Mouse (Mus musculus): ENCODE data around the gene Gm49661. TPM values are rescaled to one million over a fixed set of nuclear protein-coding genes. Genes with fewer than 3 reads are reported as not detected.

The Gm49661 gene
- polyA plus RNA-seq, 1 experiment, result 477 TPM

DNA sequence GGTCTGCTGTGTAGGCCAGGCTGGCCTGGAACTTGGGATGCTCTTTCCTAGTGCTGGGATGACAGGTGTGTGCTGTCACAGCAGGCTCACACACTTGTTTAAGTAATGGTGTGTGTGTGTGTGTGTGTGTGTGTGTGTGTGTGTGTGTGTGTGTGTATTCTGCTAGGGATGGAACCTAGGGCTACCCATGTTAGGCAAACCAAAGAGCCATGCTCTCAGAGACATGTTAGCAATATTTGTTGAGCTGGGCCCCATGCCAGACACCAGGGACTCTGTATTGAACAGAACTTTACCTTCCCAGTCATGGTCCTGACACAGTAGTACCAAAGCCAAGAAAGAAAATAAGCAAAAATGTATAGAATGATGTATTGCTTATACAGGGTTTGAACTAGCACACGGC, 41.7 kb downstream of the Gm49661 start:
- Histone ChIP-seq H3K27me3 (ENCODE audit: control insufficient read depth, insufficient read depth, low read length) (no peaks in the 10 kb centered on the region), H3K27ac (ENCODE audit: control insufficient read depth, insufficient read depth, low read depth, low read length) (no peak overlapping the region), H3K36me3 (ENCODE audit: control insufficient read depth, insufficient read depth, low read length) (no peaks in the 10 kb centered on the region), H3K4me1 (ENCODE audit: control insufficient read depth, insufficient read depth, low read length) (peaks cover 7% of the 10 kb centered on the region), H3K4me3 (ENCODE audit: control insufficient read depth, low read depth, low read length) (no peak overlapping the region)
- TF ChIP-seq POLR2A (IDR thresholded peaks at IDR 0.05; ENCODE audit: control insufficient read depth, low read depth, low read length) (no peak), CTCF (IDR thresholded peaks at IDR 0.05; ENCODE audit: control insufficient read depth, insufficient read depth, insufficient replicate concordance, low read depth, low read length) (no peak)

GRCm38 (mm10) chr8:84925557-84925956, 43.7 kb downstream of the Gm49661 start:
- H3K27me3 ChIP-seq (ENCODE audit: control insufficient read depth, insufficient read depth, low read length), result no peaks in the 10 kb centered on the region
- TF ChIP-seq POLR2A (IDR thresholded peaks at IDR 0.05; ENCODE audit: control insufficient read depth, low read depth, low read length), result no peak
- TF ChIP-seq CTCF (IDR thresholded peaks at IDR 0.05; ENCODE audit: control insufficient read depth, insufficient read depth, insufficient replicate concordance, low read depth, low read length), result no peak

DNA sequence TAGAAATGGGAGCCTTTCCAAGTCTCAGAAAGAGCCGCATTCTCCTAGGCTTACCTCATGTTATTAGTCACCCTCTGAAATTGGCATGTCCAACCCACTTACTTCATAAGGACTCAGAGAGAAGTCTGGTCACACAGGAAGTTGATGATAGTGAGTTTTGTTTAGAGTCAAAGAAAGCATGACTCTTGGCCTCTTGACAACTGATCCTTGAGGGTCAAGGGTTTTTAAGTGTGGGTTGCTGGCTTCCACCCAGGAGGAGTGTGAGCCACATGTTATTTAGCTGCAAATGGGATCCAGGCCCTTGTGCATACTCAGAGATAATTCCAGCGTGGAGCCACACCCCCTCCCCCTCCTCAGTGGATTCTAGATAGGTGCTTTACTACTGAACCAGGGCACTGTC, 47.6 kb downstream of the Gm49661 start:
- no peak for TF ChIP-seq POLR2A (IDR thresholded peaks at IDR 0.05; ENCODE audit: control insufficient read depth, low read depth, low read length)
- TF ChIP-seq CTCF (IDR thresholded peaks at IDR 0.05; ENCODE audit: control insufficient read depth, insufficient read depth, insufficient replicate concordance, low read depth, low read length), result no peak
- Histone ChIP-seq H3K36me3 (ENCODE audit: control insufficient read depth, insufficient read depth, low read length) (no peaks in the 10 kb centered on the region), H3K4me1 (ENCODE audit: control insufficient read depth, insufficient read depth, low read length) (no peaks in the 10 kb centered on the region), H3K27me3 (ENCODE audit: control insufficient read depth, insufficient read depth, low read length) (no peaks in the 10 kb centered on the region), H3K4me3 (ENCODE audit: control insufficient read depth, low read depth, low read length) (no peak overlapping the region), H3K27ac (ENCODE audit: control insufficient read depth, insufficient read depth, low read depth, low read length) (no peak overlapping the region)

More at GRCm38 (mm10) chr8:84925557-84925956, 43.7 kb downstream of the Gm49661 start:
- Histone ChIP-seq H3K27ac (ENCODE audit: control insufficient read depth, insufficient read depth, low read depth, low read length) (no peak overlapping the region), H3K36me3 (ENCODE audit: control insufficient read depth, insufficient read depth, low read length) (no peaks in the 10 kb centered on the region), H3K4me3 (ENCODE audit: control insufficient read depth, low read depth, low read length) (no peak overlapping the region), H3K4me1 (ENCODE audit: control insufficient read depth, insufficient read depth, low read length) (peaks cover 7% of the 10 kb centered on the region)

DNA sequence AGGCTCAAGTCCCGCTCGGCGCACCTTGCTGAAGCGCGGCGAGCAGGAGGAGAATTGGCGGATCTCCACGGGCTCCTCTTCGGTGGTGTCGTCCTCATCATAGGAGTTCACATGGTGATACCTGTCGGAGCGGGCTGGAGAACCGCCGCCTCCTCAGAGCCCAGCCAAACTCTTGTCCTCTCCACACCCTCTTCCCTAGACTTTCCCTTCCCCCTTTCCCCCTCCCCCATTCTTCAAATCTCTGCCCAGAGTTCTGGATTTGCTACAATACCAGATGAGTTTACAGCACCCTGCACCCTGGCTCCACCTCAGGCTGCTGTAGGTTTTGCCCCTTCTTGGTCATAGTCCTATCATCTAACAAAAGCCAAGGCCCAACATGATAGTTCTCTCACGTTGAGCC, 50.6 kb downstream of the Gm49661 start:
- Histone ChIP-seq H3K27me3 (ENCODE audit: control insufficient read depth, insufficient read depth, low read length) (no peaks in the 10 kb centered on the region), H3K4me3 (ENCODE audit: control insufficient read depth, low read depth, low read length) (no peak overlapping the region), H3K4me1 (ENCODE audit: control insufficient read depth, insufficient read depth, low read length) (peaks cover under 1% of the 10 kb centered on the region; the same call in 1 of the 2 replicates), H3K36me3 (ENCODE audit: control insufficient read depth, insufficient read depth, low read length) (no peaks in the 10 kb centered on the region), H3K27ac (ENCODE audit: control insufficient read depth, insufficient read depth, low read depth, low read length) (no peak overlapping the region)
- no peak for TF ChIP-seq CTCF (IDR thresholded peaks at IDR 0.05; ENCODE audit: control insufficient read depth, insufficient read depth, insufficient replicate concordance, low read depth, low read length)
- no peak for TF ChIP-seq POLR2A (IDR thresholded peaks at IDR 0.05; ENCODE audit: control insufficient read depth, low read depth, low read length)

DNA sequence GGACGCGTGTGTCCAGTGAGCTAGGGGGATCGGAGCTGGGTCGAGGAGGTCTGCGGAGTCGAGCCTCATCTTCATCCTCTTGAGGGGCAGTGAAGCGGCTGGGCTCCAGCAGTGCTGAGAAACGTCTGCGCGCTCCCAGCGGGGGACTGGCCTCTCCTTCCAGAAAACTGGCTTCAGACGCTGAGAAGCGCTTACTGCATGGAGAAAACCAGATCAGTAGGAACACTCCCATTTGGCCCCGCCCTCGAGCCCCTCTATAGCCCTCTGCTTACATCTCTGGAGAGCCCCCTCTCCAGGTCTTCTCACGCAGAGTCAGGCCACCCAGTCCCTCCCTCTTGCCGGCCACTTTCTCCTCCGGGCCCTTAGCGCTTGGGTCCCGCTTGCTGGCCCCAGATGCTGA, 51.5 kb downstream of the Gm49661 start:
- Histone ChIP-seq H3K4me3 (ENCODE audit: control insufficient read depth, low read depth, low read length) (no peak overlapping the region; the same call in 1 of the 2 replicates), H3K27ac (ENCODE audit: control insufficient read depth, insufficient read depth, low read depth, low read length) (no peak overlapping the region), H3K27me3 (ENCODE audit: control insufficient read depth, insufficient read depth, low read length) (no peaks in the 10 kb centered on the region), H3K36me3 (ENCODE audit: control insufficient read depth, insufficient read depth, low read length) (no peaks in the 10 kb centered on the region), H3K4me1 (ENCODE audit: control insufficient read depth, insufficient read depth, low read length) (peaks cover 7% of the 10 kb centered on the region)
- TF ChIP-seq POLR2A (IDR thresholded peaks at IDR 0.05; ENCODE audit: control insufficient read depth, low read depth, low read length) (no peak), CTCF (IDR thresholded peaks at IDR 0.05; ENCODE audit: control insufficient read depth, insufficient read depth, insufficient replicate concordance, low read depth, low read length) (no peak)

Other genes with a start within 250 kb of the Gm49661 start
- 0.32 TPM in 2 replicates for gene G430095P16Rik, start 246.4 kb downstream of the Gm49661 start, polyA plus RNA-seq (2012; rRNA removed)
- gene Nfix, start 169.1 kb downstream of the Gm49661 start, polyA plus RNA-seq (2012; rRNA removed), result 4.3 and 5.0 TPM in 2 replicates
- 27.1 and 29.7 TPM in 2 replicates for gene Dand5, start 146.6 kb downstream of the Gm49661 start, polyA plus RNA-seq (2012; rRNA removed)
- 9.4 and 12.0 TPM in 2 replicates for gene Gadd45gip1, start 137.9 kb downstream of the Gm49661 start, polyA plus RNA-seq (2012; rRNA removed)
- 106 and 110 TPM in 2 replicates for gene Rad23a, start 128.8 kb downstream of the Gm49661 start, polyA plus RNA-seq (2012; rRNA removed)
- 318 and 384 TPM in 2 replicates for gene Calr, start 122.5 kb downstream of the Gm49661 start, polyA plus RNA-seq (2012; rRNA removed)
- gene Farsa, start 112.4 kb downstream of the Gm49661 start, polyA plus RNA-seq (2012; rRNA removed), result 50.4 and 55.7 TPM in 2 replicates
- gene Syce2, start 97.3 kb downstream of the Gm49661 start, polyA plus RNA-seq (2012; rRNA removed), result 101 and 138 TPM in 2 replicates
- 8.1 and 10.5 TPM in 2 replicates for gene Gcdh, start 75.5 kb downstream of the Gm49661 start, polyA plus RNA-seq (2012; rRNA removed)
- gene Klf1, start 67.5 kb downstream of the Gm49661 start, polyA plus RNA-seq (2012; rRNA removed), result 0.36 and 0.48 TPM in 2 replicates
- gene Dnase2a, start 60.9 kb downstream of the Gm49661 start, polyA plus RNA-seq (2012; rRNA removed), result 1.6 and 2.1 TPM in 2 replicates
- 1.5 and 1.6 TPM in 2 replicates for gene Mast1, start 32.1 kb downstream of the Gm49661 start, polyA plus RNA-seq (2012; rRNA removed)
- 0.30 and 0.32 TPM in 2 replicates for gene Rtbdn, start 22.4 kb downstream of the Gm49661 start, polyA plus RNA-seq (2012; rRNA removed)
- 59.6 and 68.5 TPM in 2 replicates for gene Prdx2, start 154 bp upstream of the Gm49661 start, polyA plus RNA-seq (2012; rRNA removed)
- 1,424 and 1,585 TPM in 2 replicates for gene Rnaseh2a, start 334 bp upstream of the Gm49661 start, polyA plus RNA-seq (2012; rRNA removed)
- gene Junb, start 9.3 kb upstream of the Gm49661 start, polyA plus RNA-seq (2012; rRNA removed), result 5.7 and 9.3 TPM in 2 replicates
- gene Hook2, start 21.2 kb upstream of the Gm49661 start, polyA plus RNA-seq (2012; rRNA removed), result 55.4 and 62.0 TPM in 2 replicates
- 0.08 TPM in 1 of 2 replicates, not detected in the other for gene Best2, start 45.1 kb upstream of the Gm49661 start, polyA plus RNA-seq (2012; rRNA removed)
- gene Asna1, start 55.8 kb upstream of the Gm49661 start, polyA plus RNA-seq (2012; rRNA removed), result 203 and 208 TPM in 2 replicates
- 82.1 and 88.6 TPM in 2 replicates for gene Trir, start 57.4 kb upstream of the Gm49661 start, polyA plus RNA-seq (2012; rRNA removed)
- 44.7 and 44.9 TPM in 2 replicates for gene Tnpo2, start 67.5 kb upstream of the Gm49661 start, polyA plus RNA-seq (2012; rRNA removed)
- gene Fbxw9, start 90.6 kb upstream of the Gm49661 start, polyA plus RNA-seq (2012; rRNA removed), result 83.8 and 91.5 TPM in 2 replicates
- not detected in 2 replicates for gene Gm5741, start 98.5 kb upstream of the Gm49661 start, polyA plus RNA-seq (2012; rRNA removed)
- gene Dhps, start 102.3 kb upstream of the Gm49661 start, polyA plus RNA-seq (2012; rRNA removed), result 20.0 and 22.2 TPM in 2 replicates
- gene Wdr83os, start 111.3 kb upstream of the Gm49661 start, polyA plus RNA-seq (2012; rRNA removed), result 32.1 and 32.6 TPM in 2 replicates
- gene Wdr83, start 111.9 kb upstream of the Gm49661 start, polyA plus RNA-seq (2012; rRNA removed), result 21.1 and 21.4 TPM in 2 replicates
- gene Man2b1, start 113.8 kb upstream of the Gm49661 start, polyA plus RNA-seq (2012; rRNA removed), result 19.3 and 19.6 TPM in 2 replicates
- gene Zfp791, start 153.7 kb upstream of the Gm49661 start, polyA plus RNA-seq (2012; rRNA removed), result 0.21 and 0.24 TPM in 2 replicates
- not detected in 2 replicates for gene Cks1brt, start 182.5 kb upstream of the Gm49661 start, polyA plus RNA-seq (2012; rRNA removed)